Mouse (Mus musculus) liver, embryonic 15.5 days (tissue): ENCODE data around the gene Rhoj. TPM values are rescaled to one million over a fixed set of nuclear protein-coding genes. Genes with fewer than 3 reads are reported as not detected.

Experiments
- ATAC-seq: fragments of 200-750 bp; cut with Nextera tagmentation; 2 replicates; pipeline ENCODE4 v1.8.0; 2017; ENCODE audit warnings: moderate number of reproducible peaks, mild to moderate bottlenecking, moderate library complexity; ENCODE audit not compliant: insufficient read depth
- H3K27ac ChIP-seq: fragments of 300-500 bp; sonication (generic); replicated peaks from 2 replicates; pipeline ENCODE4 v1.5.1; 2015; ENCODE audit warnings: mild to moderate bottlenecking, inconsistent platforms
- H3K27me3 ChIP-seq: fragments of 300-500 bp; sonication (generic); 2 replicates; pipeline ENCODE4 v1.6.1; 2015; ENCODE audit warnings: mild to moderate bottlenecking, inconsistent platforms
- H3K36me3 ChIP-seq: fragments of 300-500 bp; sonication (generic); replicated peaks from 2 replicates; pipeline ENCODE4 v1.6.1; 2015; ENCODE audit warnings: moderate library complexity, mild to moderate bottlenecking, inconsistent platforms
- H3K4me1 ChIP-seq: fragments of 300-500 bp; sonication (generic); replicated peaks from 2 replicates; pipeline ENCODE4 v1.6.1; 2015; ENCODE audit warnings: inconsistent platforms
- H3K4me2 ChIP-seq: fragments of 300-500 bp; sonication (generic); 2 replicates; pipeline ENCODE4 v1.6.1; 2015; ENCODE audit warnings: moderate library complexity, mild to moderate bottlenecking, inconsistent platforms
- H3K4me3 ChIP-seq: fragments of 300-500 bp; sonication (generic); replicated peaks from 2 replicates; pipeline ENCODE4 v1.5.1; 2015; ENCODE audit warnings: mild to moderate bottlenecking, inconsistent platforms
- H3K9ac ChIP-seq: fragments of 300-500 bp; sonication (generic); 2 replicates; pipeline ENCODE4 v1.6.1; 2015; ENCODE audit warnings: moderate library complexity, mild to moderate bottlenecking, inconsistent platforms
- H3K9me3 ChIP-seq: fragments of 300-500 bp; sonication (generic); replicated peaks from 2 replicates; pipeline ENCODE4 v1.6.1; 2016; ENCODE audit warnings: inconsistent platforms
- WGBS: fragments of 180-500 bp; shearing (Covaris S2); methylation state at CpG from one replicate; pipeline ENCODE4 v1.1.7; 2015; ENCODE audit warnings: mixed read lengths; ENCODE audit not compliant: insufficient replicate concordance; 5-methylcytosine and 5-hydroxymethylcytosine counted together
- polyA plus RNA-seq: library from polyadenylated mRNA; unstranded; fragments of >200 nt; fragmentation: Nextera tagmentation; extraction: Ambion mirVana; gene quantifications from 2 replicates; pipeline ENCODE4 v1.2.1, GENCODE M21; 2015

Rhoj gene
- 7.8 and 8.1 TPM in 2 replicates for polyA plus RNA-seq

DNA sequence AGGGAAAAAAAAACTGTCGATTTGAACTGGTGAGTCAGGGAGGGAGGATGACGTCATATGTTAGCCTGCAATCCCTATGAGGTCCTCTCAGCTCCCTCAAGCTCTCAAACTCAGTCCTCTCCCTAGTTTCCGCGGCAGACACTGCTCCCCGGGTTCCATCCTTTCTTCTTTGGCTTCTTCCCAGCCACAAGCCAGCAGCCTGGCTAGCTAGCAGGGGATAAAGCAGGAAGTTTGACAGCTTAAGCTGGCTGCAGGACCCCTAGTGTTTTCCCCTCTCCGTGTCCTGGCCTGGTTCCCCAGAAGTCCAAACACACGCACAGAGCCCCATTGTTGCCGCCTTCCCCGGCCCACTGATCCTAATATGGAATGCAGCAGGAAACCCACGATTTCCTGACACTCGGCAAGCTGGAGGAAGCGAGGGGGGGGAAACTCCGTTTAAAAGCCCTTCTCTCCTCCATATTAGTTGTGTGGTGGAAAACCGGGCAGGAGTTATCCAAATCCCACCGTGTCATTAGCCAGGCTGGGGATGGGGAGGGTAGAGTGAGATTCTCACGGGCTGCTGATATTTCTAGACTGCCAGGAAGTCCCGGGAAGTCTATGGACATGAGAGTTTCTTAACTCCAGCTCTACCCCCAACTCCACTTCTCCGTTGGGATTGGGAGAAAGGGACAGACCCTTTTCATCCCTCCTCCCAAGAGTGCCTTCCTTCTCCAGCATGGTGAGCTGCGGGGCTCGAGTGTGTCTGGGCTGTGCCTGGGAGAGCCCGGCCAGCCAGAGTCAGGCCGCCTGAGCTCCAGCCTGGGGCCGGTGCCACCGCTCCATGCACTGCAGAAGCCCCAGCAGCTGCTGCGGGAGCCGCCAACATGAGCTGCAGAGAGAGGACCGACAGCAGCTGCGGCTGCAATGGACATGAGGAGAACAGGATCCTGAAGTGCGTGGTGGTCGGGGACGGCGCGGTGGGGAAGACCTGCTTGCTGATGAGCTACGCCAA, at the start of gene Rhoj:
Gene Rhoj, plus strand, starts transcription at position 362 of the 991 bp plus-strand sequence.
- Histone ChIP-seq H3K9ac (no peak within 1 kb of the TSS), H3K4me2 (peak within 1 kb of the TSS; percentile 62), H3K27me3 (peaks cover 43% of the 10 kb centered on the region), H3K4me3 (peak within 1 kb of the TSS; percentile 43), H3K36me3 (no peaks in the 10 kb centered on the region), H3K4me1 (no peaks in the 10 kb centered on the region), H3K27ac (peak within 1 kb of the TSS; percentile 59), H3K9me3 (no peaks in the 10 kb centered on the region)
- under 1% methylated on average over 34 of the region's 34 CpGs for WGBS
- peak; percentile 42 for ATAC-seq

DNA sequence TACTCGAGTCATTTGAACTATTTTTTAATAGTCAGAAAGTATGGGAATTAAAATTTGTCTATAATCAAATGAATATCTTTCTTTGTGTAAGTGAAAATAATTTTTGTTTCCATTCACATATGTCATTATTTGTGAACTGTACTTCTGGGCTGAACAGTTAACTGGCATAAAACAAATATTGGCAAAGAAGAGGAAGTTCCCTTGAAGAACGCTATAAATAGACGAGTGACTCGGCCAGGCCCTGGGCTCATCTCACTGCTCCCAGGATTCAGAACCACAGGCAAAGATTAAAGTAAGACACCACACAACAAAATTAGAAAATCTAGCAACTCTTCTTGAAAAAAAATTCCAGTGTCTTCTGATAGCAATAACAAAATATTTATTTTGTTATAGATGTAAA, 36.4 kb upstream of the Rhoj start:
- Histone ChIP-seq H3K4me1 (no peaks in the 10 kb centered on the region), H3K4me2 (no peak overlapping the region), H3K36me3 (no peaks in the 10 kb centered on the region), H3K9me3 (no peaks in the 10 kb centered on the region), H3K27ac (no peak overlapping the region), H3K9ac (no peak overlapping the region), H3K27me3 (no peaks in the 10 kb centered on the region), H3K4me3 (no peak overlapping the region)
- no peak for ATAC-seq
- 17% methylated on average over 4 of the region's 4 CpGs for WGBS

GRCm38 (mm10) chr12:75275730-75276129, 32.4 kb upstream of the Rhoj start:
- no peak for ATAC-seq
- Histone ChIP-seq H3K36me3 (no peaks in the 10 kb centered on the region), H3K4me3 (no peak overlapping the region), H3K27me3 (no peaks in the 10 kb centered on the region), H3K9ac (no peak overlapping the region), H3K4me2 (no peak overlapping the region), H3K4me1 (no peaks in the 10 kb centered on the region), H3K27ac (no peak overlapping the region), H3K9me3 (no peaks in the 10 kb centered on the region)
- 46% methylated on average over 2 of the region's 2 CpGs for WGBS

DNA sequence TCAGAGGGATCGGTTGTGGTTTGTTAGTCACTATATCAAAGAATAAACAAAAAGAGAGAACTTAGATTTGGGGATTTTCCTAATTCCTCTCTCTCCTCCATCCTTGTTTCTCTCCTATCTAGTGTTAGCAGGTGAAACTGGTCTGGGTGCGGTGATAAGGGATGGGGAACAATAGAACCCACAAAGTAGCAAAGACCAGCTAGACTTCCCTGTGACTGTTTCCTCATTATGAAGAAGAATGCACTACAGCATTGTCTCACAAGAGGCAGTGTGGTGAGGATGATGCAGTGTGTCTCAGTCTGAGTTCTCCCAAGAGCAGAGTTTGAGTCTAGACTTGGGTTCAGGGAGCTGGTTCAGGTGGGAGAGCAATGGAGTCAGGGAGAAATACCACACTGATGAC, 30.7 kb upstream of the Rhoj start:
- H3K27me3 ChIP-seq, result no peaks in the 10 kb centered on the region
- H3K4me3 ChIP-seq, result no peak overlapping the region
- H3K36me3 ChIP-seq, result no peaks in the 10 kb centered on the region
- H3K9ac ChIP-seq, result no peak overlapping the region
- 39% methylated on average over 2 of the region's 2 CpGs for WGBS
- H3K9me3 ChIP-seq, result no peaks in the 10 kb centered on the region
- H3K4me2 ChIP-seq, result no peak overlapping the region
- H3K27ac ChIP-seq, result no peak overlapping the region
- H3K4me1 ChIP-seq, result no peaks in the 10 kb centered on the region
- no peak for ATAC-seq

- 0 out of 2 replicates have a peak, but pooled peaks cover 2% of the 10 kb centered on the region for H3K4me1 ChIP-seq
- no peak for ATAC-seq
- no peaks in the 10 kb centered on the region for H3K9me3 ChIP-seq
- H3K27me3 ChIP-seq, result no peaks in the 10 kb centered on the region
- no peak overlapping the region for H3K4me3 ChIP-seq
- no peaks in the 10 kb centered on the region for H3K36me3 ChIP-seq
- 41% methylated on average over 7 of the region's 7 CpGs for WGBS
- H3K4me2 ChIP-seq, result no peak overlapping the region
- H3K27ac ChIP-seq, result no peak overlapping the region
- H3K9ac ChIP-seq, result no peak overlapping the region
Observed at GRCm38 (mm10) chr12:75280502-75280901, 27.6 kb upstream of the Rhoj start.

- H3K27me3 ChIP-seq, result no peaks in the 10 kb centered on the region
- 0 out of 2 replicates have a peak, but pooled peaks cover 2% of the 10 kb centered on the region for H3K4me1 ChIP-seq
- no peaks in the 10 kb centered on the region for H3K36me3 ChIP-seq
- 21% methylated on average over 2 of the region's 2 CpGs for WGBS
- H3K9ac ChIP-seq, result no peak overlapping the region
- H3K4me2 ChIP-seq, result no peak overlapping the region
- no peak overlapping the region for H3K27ac ChIP-seq
- no peak for ATAC-seq
- no peak overlapping the region for H3K4me3 ChIP-seq
- no peaks in the 10 kb centered on the region for H3K9me3 ChIP-seq
Observed at GRCm38 (mm10) chr12:75283226-75283625, 24.9 kb upstream of the Rhoj start.

DNA sequence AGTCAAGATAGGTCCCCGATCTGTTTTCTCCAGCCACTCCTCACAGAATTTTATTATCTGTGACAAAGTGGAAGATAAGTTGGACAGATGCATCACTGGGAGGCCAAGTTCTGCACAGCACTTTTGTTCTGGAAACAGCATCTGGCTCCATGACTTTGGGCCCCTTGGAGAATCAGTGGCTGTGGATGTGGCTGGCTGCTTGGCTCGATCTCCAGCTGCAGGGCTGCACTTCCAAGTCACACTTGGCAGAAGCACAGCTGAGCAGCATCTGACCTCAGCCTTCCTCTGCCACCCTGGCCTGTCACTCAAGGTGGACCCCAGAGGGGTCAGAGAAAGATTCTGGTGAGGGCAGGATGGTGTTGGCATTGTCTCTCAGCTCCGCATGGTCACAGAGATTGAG, 22.0 kb upstream of the Rhoj start:
- H3K4me2 ChIP-seq, result no peak overlapping the region
- H3K9me3 ChIP-seq, result no peaks in the 10 kb centered on the region
- H3K27me3 ChIP-seq, result no peaks in the 10 kb centered on the region
- ATAC-seq, result no peak
- 0 out of 2 replicates have a peak, but pooled peaks cover 2% of the 10 kb centered on the region for H3K4me1 ChIP-seq
- H3K4me3 ChIP-seq, result no peak overlapping the region
- no peak overlapping the region for H3K9ac ChIP-seq
- H3K27ac ChIP-seq, result no peak overlapping the region
- 48% methylated on average over 3 of the region's 3 CpGs for WGBS
- H3K36me3 ChIP-seq, result no peaks in the 10 kb centered on the region

- ATAC-seq, result no peak
- H3K9ac ChIP-seq, result no peak overlapping the region
- H3K9me3 ChIP-seq, result no peaks in the 10 kb centered on the region
- 58% methylated on average over 2 of the region's 2 CpGs for WGBS
- no peaks in the 10 kb centered on the region for H3K27me3 ChIP-seq
- H3K4me1 ChIP-seq, result no peaks in the 10 kb centered on the region
- H3K27ac ChIP-seq, result no peak overlapping the region
- H3K4me3 ChIP-seq, result no peak overlapping the region
- H3K4me2 ChIP-seq, result no peak overlapping the region
- H3K36me3 ChIP-seq, result no peaks in the 10 kb centered on the region
Observed at GRCm38 (mm10) chr12:75290524-75290923, 17.6 kb upstream of the Rhoj start.

DNA sequence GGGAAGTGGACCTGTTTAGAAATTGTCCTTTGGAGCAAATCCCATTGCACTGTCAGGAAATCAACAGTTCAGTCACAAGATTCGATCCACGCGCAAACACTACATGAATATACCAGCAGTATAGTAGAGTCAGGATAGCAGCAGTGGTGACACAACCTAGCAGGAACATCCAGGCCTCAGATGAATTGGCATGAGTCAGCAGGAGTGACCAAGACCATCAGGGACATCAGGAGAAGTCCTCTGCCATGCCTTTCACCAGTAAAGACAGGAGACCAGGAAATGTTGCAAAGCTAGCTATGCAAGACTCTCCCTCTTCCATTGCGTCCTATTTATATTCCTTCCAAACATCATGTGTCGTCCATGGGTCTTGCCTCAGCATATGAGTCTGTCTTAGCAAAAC, 16.6 kb upstream of the Rhoj start:
- 71% methylated on average over 5 of the region's 5 CpGs for WGBS
- Histone ChIP-seq H3K4me3 (no peak overlapping the region), H3K4me2 (no peak overlapping the region), H3K4me1 (no peaks in the 10 kb centered on the region), H3K9me3 (no peaks in the 10 kb centered on the region), H3K27me3 (no peaks in the 10 kb centered on the region), H3K27ac (no peak overlapping the region), H3K36me3 (no peaks in the 10 kb centered on the region), H3K9ac (no peak overlapping the region)
- ATAC-seq, result no peak

GRCm38 (mm10) chr12:75292939-75293338, 15.2 kb upstream of the Rhoj start:
- 59% methylated on average over 6 of the region's 6 CpGs for WGBS
- H3K9me3 ChIP-seq, result no peaks in the 10 kb centered on the region
- H3K9ac ChIP-seq, result no peak overlapping the region
- H3K36me3 ChIP-seq, result no peaks in the 10 kb centered on the region
- no peaks in the 10 kb centered on the region for H3K27me3 ChIP-seq
- ATAC-seq, result no peak
- H3K4me1 ChIP-seq, result no peaks in the 10 kb centered on the region
- H3K27ac ChIP-seq, result no peak overlapping the region
- no peak overlapping the region for H3K4me2 ChIP-seq
- no peak overlapping the region for H3K4me3 ChIP-seq

DNA sequence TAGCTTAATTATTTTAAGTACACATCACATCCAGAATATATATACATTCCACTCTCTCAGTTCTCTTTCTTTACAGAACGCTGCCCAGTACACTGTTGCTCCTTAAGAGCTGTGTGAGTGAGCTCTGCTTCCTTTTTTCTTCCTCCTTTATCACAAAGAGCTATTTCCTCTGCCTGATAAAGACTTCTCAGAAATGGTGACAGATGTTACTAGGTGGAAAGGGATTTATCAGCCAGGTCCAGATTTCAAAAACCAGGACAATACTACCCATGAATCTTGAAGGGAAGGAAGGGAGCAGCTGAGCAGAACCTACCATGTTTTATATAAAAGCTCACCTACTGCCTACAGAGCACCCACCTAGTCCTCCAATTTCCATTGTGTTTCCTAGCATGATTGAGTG, 8.3 kb upstream of the Rhoj start:
- no peak overlapping the region for H3K9ac ChIP-seq
- 16% methylated on average over 1 of the region's 1 CpGs for WGBS
- no peak overlapping the region for H3K4me3 ChIP-seq
- no peaks in the 10 kb centered on the region for H3K27me3 ChIP-seq
- no peak overlapping the region for H3K4me2 ChIP-seq
- H3K36me3 ChIP-seq, result no peaks in the 10 kb centered on the region
- H3K9me3 ChIP-seq, result no peaks in the 10 kb centered on the region
- H3K27ac ChIP-seq, result no peak overlapping the region
- H3K4me1 ChIP-seq, result no peaks in the 10 kb centered on the region
- no peak for ATAC-seq
